Mouse (Mus musculus) liver, adult (tissue): ENCODE data around the gene Ly6g6f.

ENCODE experiments used
- GATA4 ChIP-seq: IDR thresholded peaks from 2 replicates; pipeline ENCODE4 v1.6.1; 2014; ENCODE audit warnings: mild to moderate bottlenecking, low read length; ENCODE audit not compliant: insufficient replicate concordance

Ly6g6f gene

GRCm38 (mm10) chr17:35070556-35071229 is 14.7 kb downstream of the Ly6g6f start:
- TF ChIP-seq GATA4, result no peak

- TF ChIP-seq GATA4, result no peak
Observed at GRCm38 (mm10) chr17:35068213-35068914, 17.0 kb downstream of the Ly6g6f start.

GRCm38 (mm10) chr17:35066084-35066483 is 19.3 kb downstream of the Ly6g6f start, which contains the start of gene Mpig6b:
TSS of gene Mpig6b (minus strand) at chr17:35066184.
- TF ChIP-seq GATA4, result no peak

- no peak for TF ChIP-seq GATA4
Observed at GRCm38 (mm10) chr17:35064951-35065947, 20.2 kb downstream of the Ly6g6f start, which contains the start of gene Ly6g6c. TSS of gene Ly6g6c (plus strand) at chr17:35065388.

GRCm38 (mm10) chr17:35064378-35064877 is 21.0 kb downstream of the Ly6g6f start:
- TF ChIP-seq GATA4, result no peak

GRCm38 (mm10) chr17:35063466-35063865 is 21.9 kb downstream of the Ly6g6f start:
- no peak for TF ChIP-seq GATA4

GRCm38 (mm10) chr17:35061299-35061698 is 24.1 kb downstream of the Ly6g6f start:
- TF ChIP-seq GATA4, result no peak

GRCm38 (mm10) chr17:35060737-35061297 is 24.6 kb downstream of the Ly6g6f start:
- no peak for TF ChIP-seq GATA4

- TF ChIP-seq GATA4, result no peak
Observed at GRCm38 (mm10) chr17:35060071-35060470, 25.3 kb downstream of the Ly6g6f start.

- no peak for TF ChIP-seq GATA4
Observed at GRCm38 (mm10) chr17:35058911-35059892, 26.2 kb downstream of the Ly6g6f start, which contains the start of gene Ddah2. TSS of gene Ddah2 (plus strand) at chr17:35059035.

GRCm38 (mm10) chr17:35058316-35058715 is 27.1 kb downstream of the Ly6g6f start:
- no peak for TF ChIP-seq GATA4

- TF ChIP-seq GATA4, result no peak
Observed at GRCm38 (mm10) chr17:35057090-35057489, 28.3 kb downstream of the Ly6g6f start.

GRCm38 (mm10) chr17:35055691-35056495 is 29.5 kb downstream of the Ly6g6f start:
- TF ChIP-seq GATA4, result no peak
